Mouse (Mus musculus) ES-Bruce4 (cell line): ENCODE measurements around the gene Mvb12b. TPM values are rescaled to one million over a fixed set of nuclear protein-coding genes. Genes with fewer than 3 reads are reported as not detected.

ENCODE experiments used
- H3K27ac ChIP-seq: 2 replicates; pipeline ENCODE4 v1.5.1; 2012; ENCODE audit warnings: low read length, inconsistent platforms; ENCODE audit not compliant: insufficient read depth
- H3K27me3 ChIP-seq: 2 replicates; pipeline ENCODE4 v1.6.1; 2012; ENCODE audit warnings: mild to moderate bottlenecking, low read length, inconsistent platforms; ENCODE audit not compliant: control insufficient read depth, poor library complexity, insufficient read depth, severe bottlenecking
- H3K36me3 ChIP-seq: 2 replicates; pipeline ENCODE4 v1.6.1; 2012; ENCODE audit warnings: inconsistent platforms, mild to moderate bottlenecking, low read length, moderate library complexity; ENCODE audit not compliant: control insufficient read depth, poor library complexity, insufficient read depth, severe bottlenecking
- H3K4me1 ChIP-seq: one replicate; pipeline ENCODE4 v1.8.1; 2011; ENCODE audit warnings: low read length; ENCODE audit not compliant: control insufficient read depth, insufficient read depth
- H3K4me3 ChIP-seq: 2 replicates; pipeline ENCODE4 v1.5.1; 2011; ENCODE audit warnings: low read depth, mild to moderate bottlenecking, low read length
- H3K9ac ChIP-seq: 2 replicates; pipeline ENCODE4 v1.6.1; 2012; ENCODE audit warnings: low read depth, mild to moderate bottlenecking, inconsistent platforms; ENCODE audit not compliant: poor library complexity, severe bottlenecking
- H3K9me3 ChIP-seq: replicated peaks from 2 replicates; pipeline ENCODE4 v1.6.1; 2012; ENCODE audit warnings: mild to moderate bottlenecking, low read length, inconsistent platforms; ENCODE audit not compliant: control insufficient read depth, poor library complexity, insufficient read depth, severe bottlenecking
- CTCF ChIP-seq: IDR thresholded peaks from one replicate; pipeline ENCODE4 v1.8.1; 2011; ENCODE audit warnings: low read depth, low read length
- EP300 ChIP-seq: IDR thresholded peaks from 2 replicates; pipeline ENCODE4 v1.6.1; 2011; ENCODE audit warnings: low read depth, low read length; ENCODE audit not compliant: insufficient read depth
- POLR2A ChIP-seq: IDR thresholded peaks from one replicate; pipeline ENCODE4 v1.8.1; 2011; ENCODE audit warnings: low read length; ENCODE audit not compliant: insufficient read depth
- polyA plus RNA-seq: library from polyadenylated mRNA; stranded (reverse); fragments of >200 nt; gene quantifications from 2 replicates; pipeline ENCODE4 v1.2.4, GENCODE M21; 2011; ENCODE audit warnings: low read depth; ENCODE audit not compliant: missing spikeins, insufficient read depth, insufficient read length

Gene Mvb12b
- polyA plus RNA-seq, 1 experiment = 11.5 TPM

DNA sequence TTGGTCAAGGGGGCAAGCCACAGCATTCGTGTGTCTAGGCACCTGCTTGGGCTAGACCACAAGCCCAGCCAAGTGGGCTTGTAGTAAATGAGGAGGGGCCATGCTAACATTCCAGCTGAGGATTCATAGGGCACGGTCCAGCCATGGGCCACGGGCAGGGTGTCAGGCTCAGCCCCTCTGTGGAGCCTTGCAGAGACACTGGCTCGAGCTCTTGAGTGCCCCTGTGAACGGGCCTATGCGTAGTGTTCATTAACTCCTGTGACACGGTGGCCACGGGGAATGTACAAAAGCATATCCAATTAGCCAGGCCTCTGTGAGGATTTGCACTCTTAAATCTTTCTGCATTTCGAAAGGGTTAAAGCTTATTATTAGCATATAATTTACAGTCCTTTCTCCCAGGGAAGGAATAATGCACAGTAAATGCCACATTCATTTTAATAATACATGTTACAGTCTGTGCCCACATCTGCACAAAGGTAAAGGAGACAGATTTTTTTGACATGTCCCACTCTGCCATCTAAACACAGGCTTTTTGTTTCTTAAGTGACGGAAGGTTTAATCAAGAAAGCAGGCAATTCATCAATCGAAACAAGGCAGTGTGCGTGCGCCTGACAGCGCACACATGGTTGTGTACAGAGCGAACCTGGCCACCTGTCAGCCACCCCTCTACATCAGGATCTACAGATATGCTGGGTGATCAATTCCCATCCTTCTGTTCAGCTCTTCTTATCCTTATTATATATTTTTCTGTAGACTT is 91.9 kb downstream of the Mvb12b start:
- Histone ChIP-seq H3K9me3 (no peaks in the 10 kb centered on the region), H3K4me1 (no peaks in the 10 kb centered on the region), H3K27ac (no peak overlapping the region), H3K9ac (no peak overlapping the region), H3K36me3 (no peaks in the 10 kb centered on the region), H3K4me3 (no peak overlapping the region), H3K27me3 (no peaks in the 10 kb centered on the region)
- no peak for TF ChIP-seq CTCF
- TF ChIP-seq POLR2A = no peak
- TF ChIP-seq EP300 = no peak

GRCm38 (mm10) chr2:33795001-33795580 is 92.7 kb downstream of the Mvb12b start:
- Histone ChIP-seq H3K27me3 (no peaks in the 10 kb centered on the region), H3K9ac (no peak overlapping the region), H3K4me1 (no peaks in the 10 kb centered on the region), H3K36me3 (no peaks in the 10 kb centered on the region), H3K9me3 (no peaks in the 10 kb centered on the region), H3K4me3 (no peak overlapping the region), H3K27ac (no peak overlapping the region)
- TF ChIP-seq POLR2A (no peak), CTCF (no peak), EP300 (no peak)

GRCm38 (mm10) chr2:33794483-33794882 is 93.3 kb downstream of the Mvb12b start:
- H3K4me1 ChIP-seq = no peaks in the 10 kb centered on the region

GRCm38 (mm10) chr2:33790301-33790700 is 97.4 kb downstream of the Mvb12b start:
- no peaks in the 10 kb centered on the region for H3K36me3 ChIP-seq
- no peaks in the 10 kb centered on the region for H3K27me3 ChIP-seq
- H3K4me3 ChIP-seq = no peak overlapping the region
- H3K4me1 ChIP-seq = no peaks in the 10 kb centered on the region
- no peak for TF ChIP-seq POLR2A
- TF ChIP-seq CTCF = no peak
- TF ChIP-seq EP300 = no peak
- H3K9me3 ChIP-seq = no peaks in the 10 kb centered on the region
- no peak overlapping the region for H3K27ac ChIP-seq
- H3K9ac ChIP-seq = no peak overlapping the region

More at GRCm38 (mm10) chr2:33794483-33794882, 93.3 kb downstream of the Mvb12b start:
- Histone ChIP-seq H3K9me3 (no peaks in the 10 kb centered on the region), H3K27me3 (no peaks in the 10 kb centered on the region), H3K9ac (no peak overlapping the region), H3K27ac (no peak overlapping the region), H3K36me3 (no peaks in the 10 kb centered on the region), H3K4me3 (no peak overlapping the region)
- TF ChIP-seq EP300 = no peak
- no peak for TF ChIP-seq POLR2A
- TF ChIP-seq CTCF = no peak

DNA sequence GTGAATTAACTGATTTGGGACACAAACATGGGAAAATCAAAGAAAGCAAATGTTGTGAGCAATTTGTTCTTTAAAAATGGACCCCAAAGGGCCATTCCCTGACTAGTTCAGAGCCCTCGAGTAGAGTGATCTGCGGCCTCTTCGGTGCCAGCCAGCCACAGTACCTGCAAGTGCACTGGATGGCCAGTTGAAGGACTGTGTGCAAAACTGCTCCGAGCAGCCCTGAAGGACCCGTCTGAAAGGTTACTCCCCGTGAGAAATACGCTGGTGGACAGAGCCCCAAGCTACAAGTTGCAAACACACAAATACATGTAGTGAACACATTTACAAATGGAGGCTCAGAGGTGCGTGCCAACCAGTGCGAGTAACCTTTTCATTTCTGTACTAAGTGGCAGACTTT is 98.0 kb downstream of the Mvb12b start:
- H3K36me3 ChIP-seq = no peaks in the 10 kb centered on the region
- H3K4me3 ChIP-seq = no peak overlapping the region
- no peak for TF ChIP-seq POLR2A
- no peaks in the 10 kb centered on the region for H3K9me3 ChIP-seq
- no peaks in the 10 kb centered on the region for H3K4me1 ChIP-seq
- H3K27me3 ChIP-seq = no peaks in the 10 kb centered on the region
- H3K9ac ChIP-seq = no peak overlapping the region
- H3K27ac ChIP-seq = no peak overlapping the region

DNA sequence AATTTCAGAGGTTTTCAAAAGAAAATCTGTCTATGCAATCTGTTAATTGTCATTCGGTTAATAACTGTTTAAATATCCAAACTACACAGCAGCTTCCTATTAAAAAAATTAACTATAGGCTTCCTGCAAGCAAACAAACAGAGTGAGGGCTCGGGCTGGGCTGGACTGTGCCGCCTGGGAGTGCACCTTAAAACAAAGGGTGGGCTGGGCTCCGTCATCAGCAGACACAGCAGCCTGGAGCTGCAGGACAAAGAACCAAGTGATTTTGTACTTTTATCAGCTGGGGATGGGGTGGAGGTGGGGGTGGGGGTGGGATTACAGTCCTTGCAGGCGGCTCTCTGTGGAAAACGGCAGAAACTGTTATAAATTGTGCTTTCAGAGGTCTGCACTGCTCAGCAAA is 98.5 kb downstream of the Mvb12b start:
- Histone ChIP-seq H3K27ac (no peak overlapping the region), H3K4me3 (no peak overlapping the region), H3K4me1 (no peaks in the 10 kb centered on the region), H3K36me3 (no peaks in the 10 kb centered on the region), H3K9ac (no peak overlapping the region), H3K27me3 (no peaks in the 10 kb centered on the region), H3K9me3 (no peaks in the 10 kb centered on the region)
- TF ChIP-seq EP300 (0 out of 2 replicates have a peak, but pooled peaks have one; percentile 34), POLR2A (no peak)
